Mouse (Mus musculus): ENCODE results near the gene Adipor1. TPM values are rescaled to one million over a fixed set of nuclear protein-coding genes. Genes with fewer than 3 reads are reported as not detected.
"Not testable (repeated sequence)": the region's sequence is repeated elsewhere in the genome, so short reads cannot be mapped to it uniquely, and the experiment has no call there.

Adipor1 gene
- total RNA-seq, 4 experiments from 2014 or later, result 123 to 151 (median 129) TPM

DNA sequence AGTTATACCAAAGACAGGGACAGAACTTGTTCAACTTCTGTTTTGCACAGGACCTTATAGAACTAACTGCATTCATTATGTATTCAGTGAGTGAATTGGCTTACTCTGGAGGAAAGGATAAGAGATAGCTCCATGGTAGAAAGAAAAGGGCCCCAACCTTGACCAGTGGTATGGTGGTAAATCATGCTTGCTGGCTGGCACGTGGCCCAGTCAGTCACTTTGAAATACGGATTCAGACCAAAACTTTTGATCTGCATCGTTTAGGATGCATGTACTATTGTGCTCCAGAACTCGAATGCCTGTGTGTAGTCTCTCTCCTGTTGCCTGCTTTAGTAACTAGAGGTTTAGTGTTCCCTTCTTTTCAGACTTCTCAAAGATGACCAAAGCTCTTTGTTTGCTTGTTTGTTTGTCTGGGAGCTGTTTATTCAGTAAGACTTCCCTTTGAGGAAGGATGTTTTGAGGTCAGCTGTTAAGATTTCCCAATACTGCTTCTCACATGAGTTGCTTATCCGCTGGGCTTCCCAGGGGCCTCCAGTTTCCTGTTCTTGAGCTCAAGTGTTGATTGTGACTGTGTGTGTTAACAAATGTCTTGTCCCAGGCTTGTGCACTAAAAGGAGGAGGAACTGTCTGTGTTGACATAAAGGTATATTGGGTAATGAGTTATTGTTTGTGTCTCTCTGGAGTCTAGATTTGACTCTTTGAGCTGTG, 4.7 kb downstream of the Adipor1 start:
- DNase-seq, result peak; percentile 81

DNA sequence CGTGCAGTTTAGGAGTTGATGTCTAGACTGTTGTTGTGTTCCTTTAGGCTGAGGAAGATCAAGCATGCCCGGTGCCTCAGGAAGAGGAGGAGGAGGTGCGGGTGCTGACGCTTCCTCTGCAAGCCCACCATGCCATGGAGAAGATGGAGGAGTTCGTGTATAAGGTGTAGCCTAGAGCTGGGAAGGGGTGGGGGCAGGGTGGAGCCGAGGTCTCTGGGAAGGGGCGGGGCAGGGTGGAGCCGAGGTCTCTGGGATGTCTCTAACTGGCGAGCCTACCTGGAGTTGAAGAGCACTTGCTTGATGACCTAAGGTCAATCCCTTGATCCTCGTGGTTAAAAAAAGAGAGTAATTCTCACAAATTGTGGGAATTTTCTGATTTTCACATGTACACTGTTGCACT, 8.7 kb downstream of the Adipor1 start:
- no peak for DNase-seq

- DNase-seq, result no peak
Observed at GRCm38 (mm10) chr1:134426289-134426688, 11.1 kb downstream of the Adipor1 start.

DNA sequence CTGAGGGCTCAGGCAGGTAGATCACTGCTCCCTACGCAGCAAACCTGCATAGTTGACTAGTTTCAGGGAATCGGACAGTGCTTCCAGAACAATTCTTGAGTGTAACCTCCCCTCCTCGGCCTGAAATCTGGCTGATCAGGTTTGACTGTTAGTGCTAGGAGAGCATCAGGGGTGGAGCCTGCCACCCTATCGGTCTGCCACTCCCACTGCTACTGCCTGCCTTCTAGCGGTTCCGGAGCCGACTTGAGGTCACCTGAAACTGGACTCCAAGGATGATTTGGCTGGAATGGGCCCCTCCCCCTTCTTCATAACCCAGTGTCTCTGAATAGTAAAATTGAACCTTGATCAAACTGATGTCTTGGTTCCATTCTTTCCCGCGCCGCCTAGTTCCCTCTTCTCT, 17.8 kb downstream of the Adipor1 start:
- no peak for DNase-seq

DNA sequence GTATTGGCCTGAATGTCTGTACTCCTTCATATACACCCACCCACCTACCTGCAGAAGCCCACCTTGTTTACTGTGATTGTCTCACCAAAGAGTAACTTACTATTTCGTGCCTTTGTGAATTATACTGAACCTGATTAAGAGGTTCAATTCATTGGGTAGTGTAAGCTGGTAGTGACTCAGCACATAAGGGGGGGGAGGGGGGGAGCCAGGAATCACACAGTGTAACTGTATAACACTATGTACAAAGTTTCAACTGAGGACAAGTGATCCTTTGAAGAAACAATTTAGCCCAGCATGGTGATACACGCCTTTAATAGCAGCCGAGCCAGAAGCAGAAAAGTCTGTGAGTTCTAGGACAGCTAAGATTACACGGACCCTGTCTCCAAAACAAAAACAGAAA, 18.3 kb downstream of the Adipor1 start:
- DNase-seq, result no peak

DNA sequence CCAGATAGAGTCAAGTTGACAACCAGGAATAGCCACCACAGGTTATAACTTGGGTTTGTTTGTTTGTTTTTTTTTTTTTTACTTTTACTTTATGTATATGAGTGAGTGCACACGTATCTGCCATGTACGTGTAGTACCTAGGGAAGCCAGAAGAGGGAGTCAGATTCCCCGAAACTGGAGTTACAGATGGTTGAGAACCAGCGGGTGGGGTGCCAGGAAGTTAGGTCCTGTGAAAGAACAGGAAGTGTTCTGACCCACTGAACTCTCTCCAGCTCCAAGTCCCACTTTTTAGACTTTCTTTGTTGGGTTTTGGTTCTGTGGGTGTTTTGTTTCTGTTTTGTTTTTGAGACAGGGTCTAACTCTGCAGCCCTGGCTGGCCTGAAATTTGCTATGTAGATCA, 20.2 kb downstream of the Adipor1 start:
- DNase-seq, result no peak

DNA sequence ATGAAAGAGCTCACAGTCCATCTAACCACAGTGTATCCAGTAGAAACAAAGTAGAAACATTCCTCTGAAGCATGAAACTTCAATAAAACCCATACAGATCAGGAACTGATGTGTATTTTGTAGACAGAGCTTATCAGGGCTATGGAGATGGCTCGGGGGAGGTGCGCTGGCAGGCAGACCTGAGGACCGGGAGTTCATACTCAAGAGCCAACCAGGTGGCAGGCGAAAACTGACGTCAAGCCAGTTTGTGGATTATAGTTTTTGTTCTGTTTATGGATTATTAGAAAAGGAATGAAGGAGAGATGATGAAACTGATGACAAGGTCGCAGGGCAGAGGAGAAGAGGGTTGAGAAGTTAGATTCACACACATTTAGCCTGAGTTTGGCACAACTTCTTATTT, 25.3 kb downstream of the Adipor1 start:
- no peak for DNase-seq

DNA sequence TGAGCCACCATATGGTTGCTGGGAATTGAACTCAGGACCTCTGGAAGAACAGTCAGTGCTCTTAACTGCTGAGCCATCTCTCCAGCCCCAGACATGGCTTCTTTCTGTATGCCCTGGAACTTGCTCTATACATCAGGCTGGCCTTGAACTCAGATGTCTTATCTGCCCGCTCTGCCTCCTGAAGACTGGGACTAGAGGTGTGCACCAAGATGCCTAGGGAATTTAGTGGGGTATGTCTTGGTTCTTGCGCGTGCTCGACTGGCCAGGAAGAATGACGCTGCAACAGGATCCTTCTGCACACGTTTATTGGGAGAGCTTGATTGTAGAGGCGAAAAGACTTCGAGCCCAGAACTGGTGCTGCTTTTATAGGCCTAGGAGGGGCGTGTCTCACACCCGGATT, 26.6 kb downstream of the Adipor1 start:
- DNase-seq, result not testable (repeated sequence)

GRCm38 (mm10) chr1:134442394-134442793, 27.2 kb downstream of the Adipor1 start:
- DNase-seq, result no peak

DNA sequence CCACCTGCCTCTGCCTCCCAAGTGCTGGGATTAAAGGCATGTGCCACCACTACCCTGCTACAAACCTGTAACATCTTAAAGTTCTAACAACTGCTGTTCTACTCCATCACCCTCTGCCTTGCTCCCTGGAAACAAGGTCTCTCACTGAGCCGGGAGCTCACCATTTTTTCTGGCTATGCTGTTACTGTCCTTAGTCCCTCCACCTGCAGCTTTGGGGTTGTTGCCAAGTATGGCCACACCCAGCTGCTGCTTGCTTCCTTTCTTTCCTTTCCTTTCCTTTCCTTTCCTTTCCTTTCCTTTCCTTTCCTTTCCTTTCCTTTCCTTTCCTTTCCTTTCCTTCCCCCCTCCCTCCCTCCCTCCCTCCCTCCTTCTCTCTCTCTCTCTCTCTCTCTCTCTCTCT, 28.1 kb downstream of the Adipor1 start:
- not testable (repeated sequence) for DNase-seq

- no peak for DNase-seq
Observed at GRCm38 (mm10) chr1:134445418-134445817, 30.2 kb downstream of the Adipor1 start.

DNA sequence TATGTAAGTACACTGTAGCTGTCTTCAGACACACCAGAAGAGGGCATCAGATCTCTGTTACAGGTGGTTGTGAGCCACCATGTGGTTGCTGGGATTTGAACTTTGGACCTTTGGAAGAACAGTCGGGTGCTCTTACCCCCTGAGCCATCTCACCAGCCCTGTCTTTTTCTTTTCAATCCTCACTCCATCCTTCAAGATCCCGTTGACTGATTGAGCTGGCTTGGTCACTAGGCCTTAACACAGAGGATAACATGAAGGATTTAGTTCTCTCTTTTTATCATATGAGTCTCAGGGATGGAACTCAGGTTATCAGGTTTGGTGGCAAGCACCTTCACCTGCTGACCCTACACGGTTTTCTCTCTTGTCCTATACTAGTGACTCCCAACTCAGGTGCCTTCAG, 33.4 kb downstream of the Adipor1 start:
- not testable (repeated sequence) for DNase-seq

DNA sequence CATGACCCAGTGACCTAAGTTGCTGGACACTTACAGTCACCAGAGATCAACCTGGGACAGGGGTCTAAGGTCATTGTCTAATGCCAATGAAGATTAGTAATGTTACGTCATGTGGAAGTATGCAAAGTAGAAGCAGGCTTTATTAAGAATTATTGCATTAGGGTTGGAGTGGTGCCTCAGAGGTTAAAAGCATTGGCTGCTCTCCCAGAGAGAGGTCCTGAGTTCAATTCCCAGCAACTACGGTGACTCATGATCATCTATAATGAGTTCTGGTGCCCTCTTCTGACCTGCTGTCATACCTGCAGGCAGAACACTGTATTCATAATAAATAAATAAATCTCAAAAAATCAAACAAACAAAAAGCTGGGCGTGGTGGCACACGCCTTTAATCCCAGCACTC, 35.0 kb downstream of the Adipor1 start:
- DNase-seq, result no peak

DNA sequence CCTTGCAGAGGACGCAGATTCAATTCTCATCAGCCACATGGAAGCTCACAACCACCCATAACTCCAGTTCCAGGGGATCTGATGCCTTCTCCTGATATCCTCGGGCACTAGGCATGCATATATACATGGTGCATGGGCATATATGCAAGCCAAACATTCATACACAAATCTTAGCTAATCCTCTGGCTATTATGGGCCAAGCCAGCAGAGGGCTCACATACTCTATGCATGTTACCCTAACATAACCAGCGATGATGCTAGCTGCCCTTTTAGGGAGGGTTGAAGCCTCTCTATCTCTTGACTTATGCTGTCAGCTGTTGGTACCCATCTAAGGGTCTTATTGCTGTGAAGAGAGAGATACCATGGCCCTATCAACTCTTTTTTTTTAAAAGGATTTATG, 35.8 kb downstream of the Adipor1 start:
- peak; percentile 16 for DNase-seq

GRCm38 (mm10) chr1:134454904-134455824, 40.0 kb downstream of the Adipor1 start, which contains the start of gene Klhl12:
TSS of gene Klhl12 (plus strand) at chr1:134455531.
- peak; percentile 88 for DNase-seq

GRCm38 (mm10) chr1:134456060-134456459, 40.9 kb downstream of the Adipor1 start:
- no peak for DNase-seq

DNA sequence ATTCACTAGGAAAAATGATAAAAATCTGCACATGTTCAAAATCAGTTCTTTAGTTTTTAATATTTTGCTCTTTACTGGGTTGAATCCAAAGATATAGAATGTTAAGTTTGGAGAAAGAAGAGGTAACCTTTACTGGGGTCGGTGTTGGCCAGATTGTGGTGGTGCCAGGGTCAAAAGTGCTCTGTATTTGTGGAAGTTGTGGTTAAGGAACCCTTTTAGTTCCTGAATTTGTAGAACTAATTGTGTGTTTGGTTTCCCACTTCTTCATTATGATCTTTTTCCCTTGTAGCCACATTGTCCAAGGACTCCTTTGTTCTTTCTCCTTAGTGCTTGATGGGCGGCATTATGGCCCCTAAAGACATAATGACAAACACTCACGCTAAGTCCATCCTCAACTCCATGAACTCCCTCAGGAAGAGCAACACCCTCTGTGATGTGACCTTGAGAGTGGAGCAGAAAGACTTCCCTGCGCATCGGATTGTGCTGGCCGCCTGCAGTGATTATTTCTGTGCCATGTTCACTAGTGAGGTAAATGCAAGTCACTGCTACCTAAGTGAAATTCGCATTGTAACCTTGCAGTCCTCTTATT, 43.1 kb downstream of the Adipor1 start:
- no peak for DNase-seq

DNA sequence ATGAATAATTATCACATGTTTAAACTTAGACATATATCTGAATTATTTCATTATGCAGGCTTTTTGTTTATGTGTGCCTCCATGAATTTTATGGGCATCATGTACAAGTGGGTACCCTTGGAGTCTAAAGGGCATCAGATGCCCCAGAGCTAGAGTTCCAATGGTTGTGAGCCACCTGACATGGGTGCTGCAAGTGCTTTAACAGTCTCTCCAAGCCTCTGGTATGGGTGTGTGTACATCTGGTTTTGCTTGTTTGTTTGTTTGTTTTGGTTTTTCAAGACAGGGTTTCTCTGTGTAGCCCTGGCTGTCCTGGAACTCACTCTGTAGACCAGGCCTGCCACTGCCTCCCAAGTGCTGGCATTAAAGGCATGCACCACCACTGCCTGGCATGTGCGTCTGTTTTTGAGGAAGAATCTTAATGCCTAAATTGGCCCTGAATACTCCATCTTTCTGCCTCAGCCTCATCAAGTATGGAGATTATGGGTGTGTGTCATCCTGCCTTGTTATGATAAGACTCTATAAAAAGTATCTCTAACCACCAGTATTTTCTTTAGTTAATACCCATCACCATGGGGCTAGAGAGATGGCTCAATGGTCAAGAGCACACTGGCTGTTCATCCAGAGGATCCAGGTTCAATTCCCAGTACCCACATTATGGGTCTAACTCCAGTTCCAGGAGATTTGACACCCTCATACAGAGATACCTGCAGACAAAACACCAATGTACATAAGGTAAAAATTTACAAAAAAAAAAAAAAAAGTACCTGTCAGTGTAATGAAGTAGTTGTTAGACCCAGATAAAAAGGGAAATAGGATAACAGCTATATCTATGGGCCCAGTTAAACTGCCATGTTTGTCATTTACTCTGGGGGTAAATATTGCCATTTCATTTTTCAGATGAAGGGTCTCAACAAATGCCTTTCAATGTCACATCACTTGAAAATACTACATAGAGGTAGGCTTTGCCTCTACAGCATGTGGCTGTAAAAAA, 45.4 kb downstream of the Adipor1 start:
- DNase-seq, result no peak
